Mouse (Mus musculus) ES-E14 (cell line): ENCODE results near the gene Gm266. TPM values are rescaled to one million over a fixed set of nuclear protein-coding genes. Genes with fewer than 3 reads are reported as not detected.

ENCODE experiments used
- DNase-seq: peaks from one replicate; pipeline ENCODE4 v3.0.0-alpha.2; 2013; ENCODE audit warnings: low read depth, low spot score
- H3K27ac ChIP-seq: 2 replicates; pipeline ENCODE4 v1.5.1; 2012; ENCODE audit warnings: low read depth, mild to moderate bottlenecking, low read length, moderate library complexity, mixed read lengths; ENCODE audit not compliant: poor library complexity, insufficient read depth, severe bottlenecking
- H3K36me3 ChIP-seq: 2 replicates; pipeline ENCODE4 v1.6.1; 2012; ENCODE audit warnings: mild to moderate bottlenecking, low read length, moderate library complexity, mixed read lengths; ENCODE audit not compliant: control insufficient read depth, poor library complexity, insufficient read depth, severe bottlenecking
- H3K4me1 ChIP-seq, 2 experiments: fragments of 150-350 bp in 1 of 2; sonication (generic) in 1 of 2; 2 replicates each; pipeline ENCODE4 v1.6.1; 2012; ENCODE audit warnings: low read length in 2 of 2, mild to moderate bottlenecking in 1 of 2, mixed read lengths in 1 of 2; ENCODE audit not compliant: control insufficient read depth in 2 of 2, insufficient read depth in 2 of 2, poor library complexity in 1 of 2
- H3K4me3 ChIP-seq, 2 experiments: fragments of 150-350 bp in 1 of 2; sonication (generic) in 1 of 2; 2 replicates each; pipeline ENCODE4 v1.5.1; 2012; ENCODE audit warnings: low read length in 2 of 2, low read depth in 1 of 2, mild to moderate bottlenecking in 1 of 2, mixed read lengths in 1 of 2; ENCODE audit not compliant: insufficient read depth in 1 of 2, poor library complexity in 1 of 2, severe bottlenecking in 1 of 2
- H3K9ac ChIP-seq: 2 replicates; pipeline ENCODE4 v1.6.1; 2012; ENCODE audit warnings: low read depth, mild to moderate bottlenecking, low read length, mixed read lengths; ENCODE audit not compliant: poor library complexity, insufficient read depth, severe bottlenecking
- H3K9me3 ChIP-seq: fragments of 150-350 bp; sonication (generic); 2 replicates; pipeline ENCODE4 v1.6.1; 2012; ENCODE audit warnings: low read depth, mild to moderate bottlenecking, low read length; ENCODE audit not compliant: control insufficient read depth, insufficient read depth
- CHD2 ChIP-seq: IDR thresholded peaks from 2 replicates; pipeline ENCODE4 v1.6.1; 2014; ENCODE audit warnings: mild to moderate bottlenecking, low read depth, low read length, inconsistent platforms
- HCFC1 ChIP-seq: IDR thresholded peaks from 2 replicates; pipeline ENCODE4 v1.6.1; 2012; ENCODE audit warnings: low read length, inconsistent platforms, borderline replicate concordance; ENCODE audit not compliant: insufficient read depth
- MAFK ChIP-seq: IDR thresholded peaks from 2 replicates; pipeline ENCODE4 v1.6.1; 2014; ENCODE audit warnings: mild to moderate bottlenecking, low read depth, low read length, inconsistent platforms; ENCODE audit not compliant: insufficient read depth
- ZC3H11A ChIP-seq: IDR thresholded peaks from 2 replicates; pipeline ENCODE4 v1.6.1; 2012; ENCODE audit warnings: low read depth, mild to moderate bottlenecking, inconsistent platforms, low read length, borderline replicate concordance
- ZNF384 ChIP-seq: IDR thresholded peaks from 2 replicates; pipeline ENCODE4 v1.6.1; 2012; ENCODE audit warnings: low read depth, low read length, inconsistent platforms
- in situ Hi-C, 2 experiments: fragments of 600-800 bp; cut with MboI; formaldehyde crosslinking; loops; one replicate each; pipeline ENCODE4 v1.15.1; 2025; ENCODE audit warnings: low sequenced_read_pairs in 2 of 2, inconsistent platforms in 1 of 2; ENCODE audit not compliant: unreplicated experiment in 2 of 2
- total RNA-seq: library from RNA; depleted of rRNA; stranded (reverse); fragments of 300-350 nt; gene quantifications from 2 replicates; pipeline ENCODE4 v1.2.3, GENCODE M21; 2012

The Gm266 gene
- total RNA-seq, 1 experiment, result 0.62 TPM

- no peak overlapping the region for H3K4me3 ChIP-seq
- peaks cover 0 to 4% of the 10 kb centered on the region in 2 experiments; a peak in 2 of 4 replicates for H3K4me1 ChIP-seq
- no peak for DNase-seq
- in situ Hi-C loops, result no loop called here
- no peaks in the 10 kb centered on the region for H3K9me3 ChIP-seq
- no peaks in the 10 kb centered on the region for H3K36me3 ChIP-seq
- TF ChIP-seq HCFC1, result no peak
- TF ChIP-seq CHD2, result no peak
- no peak for TF ChIP-seq ZC3H11A
- no peak for TF ChIP-seq ZNF384
- TF ChIP-seq MAFK, result no peak
- H3K27ac ChIP-seq, result no peak overlapping the region
- no peak overlapping the region for H3K9ac ChIP-seq
Observed at GRCm38 (mm10) chr12:111518391-111518790, 32.8 kb upstream of the Gm266 start.

- Histone ChIP-seq H3K4me1 (peaks cover 0 to 4% of the 10 kb centered on the region in 2 experiments; a peak in 2 of 4 replicates), H3K27ac (no peak overlapping the region), H3K4me3 (no peak overlapping the region), H3K9me3 (no peaks in the 10 kb centered on the region), H3K9ac (no peak overlapping the region), H3K36me3 (no peaks in the 10 kb centered on the region)
- TF ChIP-seq MAFK (no peak), CHD2 (no peak), ZC3H11A (no peak)
- DNase-seq, result no peak
- in situ Hi-C loops, result no loop called here
Observed at GRCm38 (mm10) chr12:111517901-111518300, 32.3 kb upstream of the Gm266 start.

- no peak overlapping the region for H3K4me3 ChIP-seq
- no peaks in the 10 kb centered on the region for H3K9me3 ChIP-seq
- TF ChIP-seq HCFC1 (no peak), CHD2 (no peak), MAFK (no peak), ZNF384 (no peak), ZC3H11A (no peak)
- in situ Hi-C loops, result no loop called here
- no peak for DNase-seq
- no peaks in the 10 kb centered on the region for H3K36me3 ChIP-seq
- no peak overlapping the region for H3K27ac ChIP-seq
- H3K4me1 ChIP-seq, result peaks cover 0 to 4% of the 10 kb centered on the region in 2 experiments; a peak in 2 of 4 replicates
- H3K9ac ChIP-seq, result no peak overlapping the region
Observed at GRCm38 (mm10) chr12:111516826-111517225, 31.2 kb upstream of the Gm266 start.

DNA sequence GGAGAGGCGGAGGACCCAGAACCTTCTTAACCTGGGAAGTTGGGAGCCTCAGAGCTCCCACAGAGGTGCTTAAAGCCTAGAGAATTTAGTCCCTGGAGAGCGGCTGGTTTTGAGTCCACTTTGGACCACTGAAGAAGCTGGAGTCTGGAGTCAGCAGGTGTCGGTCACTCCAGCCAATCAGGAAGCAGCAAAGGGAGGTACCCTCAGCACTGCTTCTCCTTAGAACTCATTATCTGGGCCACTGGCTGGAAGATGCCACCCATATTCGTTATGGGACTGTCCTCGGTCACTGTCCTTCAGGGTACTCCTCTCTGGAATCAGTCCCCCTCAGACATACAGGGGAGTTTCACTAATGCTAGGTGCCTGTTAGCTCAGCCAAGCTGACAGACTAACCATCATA, 30.3 kb upstream of the Gm266 start:
- TF ChIP-seq HCFC1, result no peak
- TF ChIP-seq ZC3H11A, result no peak
- no peak for TF ChIP-seq ZNF384
- TF ChIP-seq MAFK, result no peak
- no peak for TF ChIP-seq CHD2
- H3K9me3 ChIP-seq, result no peaks in the 10 kb centered on the region
- H3K4me1 ChIP-seq, result peaks cover 0 to 4% of the 10 kb centered on the region in 2 experiments; a peak in 2 of 4 replicates
- in situ Hi-C loops, result no loop called here
- no peaks in the 10 kb centered on the region for H3K36me3 ChIP-seq
- no peak for DNase-seq
- no peak overlapping the region for H3K27ac ChIP-seq
- H3K9ac ChIP-seq, result no peak overlapping the region
- no peak overlapping the region for H3K4me3 ChIP-seq

DNA sequence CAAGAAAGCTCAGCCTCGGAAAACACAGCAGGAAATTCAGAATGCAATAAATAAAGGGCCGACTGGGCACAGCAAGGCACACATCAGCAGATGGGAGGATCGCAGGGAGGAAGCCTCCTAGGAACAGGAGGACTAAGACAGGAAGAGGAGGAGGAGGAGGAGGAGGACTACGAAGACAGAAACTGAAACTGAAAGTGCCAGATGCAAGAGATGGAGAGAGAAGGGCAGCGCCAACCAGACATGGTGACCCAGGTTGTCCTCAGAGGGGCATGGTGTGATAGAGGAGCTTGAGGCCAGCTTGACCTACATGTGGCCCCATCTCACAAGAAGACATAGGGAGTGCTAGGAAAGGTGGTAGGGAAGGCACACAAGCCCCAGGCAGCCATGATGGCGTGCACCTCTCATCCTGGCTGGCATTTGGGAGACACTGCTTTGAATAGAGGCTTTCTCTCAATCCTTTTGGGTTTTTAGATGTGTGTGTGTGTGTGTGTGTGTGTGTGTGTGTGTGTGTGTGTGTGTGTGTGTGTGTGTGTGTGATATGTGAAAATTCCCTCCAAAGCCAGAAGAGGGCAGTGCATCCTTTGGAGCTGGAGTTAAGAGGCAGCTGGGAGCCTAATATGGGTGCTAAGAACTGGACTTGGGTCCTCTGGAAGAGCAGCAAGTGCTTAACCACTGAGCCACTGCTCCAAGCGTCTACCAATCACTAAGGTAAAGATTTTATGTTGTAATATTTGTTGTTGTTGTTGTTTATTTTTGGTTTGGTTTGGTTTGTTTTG, 29.4 kb upstream of the Gm266 start:
- H3K4me1 ChIP-seq, result peaks cover 0 to 4% of the 10 kb centered on the region in 2 experiments; a peak in 2 of 4 replicates
- no peak for DNase-seq
- no peaks in the 10 kb centered on the region for H3K9me3 ChIP-seq
- no peak overlapping the region for H3K4me3 ChIP-seq
- H3K36me3 ChIP-seq, result no peaks in the 10 kb centered on the region
- H3K9ac ChIP-seq, result no peak overlapping the region
- no peak overlapping the region for H3K27ac ChIP-seq
- TF ChIP-seq HCFC1 (no peak), MAFK (no peak), ZC3H11A (no peak)
- in situ Hi-C loops, result no loop called here
